In genomic region chr6:129014399-129014798, GRCm38 (mm10) we compare ENCODE assay signal across 30 mouse cellular contexts. TPM values are rescaled to one million over a fixed set of nuclear protein-coding genes. Genes with fewer than 3 reads are reported as not detected.
DNase-seq lines count a peak whose midpoint lies in the region; ATAC-seq lines count a peak whose summit lies in the region.
"Had no signal": no experiment of that assay in that cellular context is flagged by ENCODE, and none has a peak within 500 bp of the region (broad histone marks: within the 10 kb centered on the region; RNA-seq: fewer than 3 reads in every experiment).

No protein-coding gene starts in this region.

- no peak overlapping the region for H3K4me2 ChIP-seq in hindbrain, embryonic 16.5 days (ENCODE audit: low read length)
- H3K4me2 ChIP-seq: heart, embryonic 11.5 days; hindbrain, embryonic 12.5 days; limb, embryonic 12.5 days; midbrain, embryonic 15.5 days had no signal

- no peaks in the 10 kb centered on the region for H3K36me3 ChIP-seq in splenic B cell, adult 2 months (ENCODE audit: control insufficient read depth, insufficient read depth, low read length, poor library complexity, severe bottlenecking)
- no peaks in the 10 kb centered on the region for H3K36me3 ChIP-seq in hindbrain, embryonic 16.5 days (ENCODE audit: control insufficient read depth, insufficient read depth, low read length)
- H3K36me3 ChIP-seq: hindbrain, embryonic 12.5 days; limb, embryonic 12.5 days; midbrain, embryonic 15.5 days had no signal

- 82% methylated on average over 1 of the region's 1 CpGs for WGBS in hindbrain, embryonic 16.5 days

- DNase-seq in spleen, postnatal 36 days (ENCODE audit: low spot score in 2 of 2) = peak; percentile 32 to 49
- DNase-seq in spleen, postnatal 4 days (ENCODE audit: low spot score in 2 of 2) = no peak
- DNase-seq in splenic B cell, adult 2 months (ENCODE audit: low read depth, low spot score) = peak; percentile 53
- no peak for DNase-seq in layer of hippocampus, adult 9-10 months (ENCODE audit: low spot score)
- no peak for DNase-seq in adrenal gland, postnatal 14 days
- DNase-seq: adrenal gland, postnatal 36 days; cerebellum, adult 18-20 months; cerebellum, postnatal 14 days; gastrocnemius, postnatal 25 days; heart, adult 18-20 months; heart, postnatal 36 days; kidney, adult 8-10 months; layer of hippocampus, adult 9-11 months; lung, postnatal 4 days; right cerebral cortex, postnatal 4 days; thymus, postnatal 4 days had no signal

- H3K27me3 ChIP-seq in splenic B cell, adult 2 months (ENCODE audit: control insufficient read depth, insufficient read depth, low read length, poor library complexity, severe bottlenecking) = no peaks in the 10 kb centered on the region
- H3K27me3 ChIP-seq in hindbrain, embryonic 16.5 days (replicated peaks; ENCODE audit: control insufficient read depth, insufficient read depth, low read length) = no peaks in the 10 kb centered on the region
- H3K27me3 ChIP-seq: hindbrain, embryonic 12.5 days; limb, embryonic 12.5 days; midbrain, embryonic 15.5 days had no signal

- H3K4me3 ChIP-seq in hindbrain, embryonic 16.5 days (ENCODE audit: low read length) = no peak overlapping the region
- H3K4me3 ChIP-seq: hindbrain, embryonic 12.5 days; limb, embryonic 12.5 days; midbrain, embryonic 15.5 days had no signal

- no peak overlapping the region for H3K9ac ChIP-seq in hindbrain, embryonic 16.5 days (ENCODE audit: low read depth, low read length)
- H3K9ac ChIP-seq: hindbrain, embryonic 12.5 days; limb, embryonic 12.5 days; midbrain, embryonic 15.5 days had no signal

- no peaks in the 10 kb centered on the region for H3K9me3 ChIP-seq in hindbrain, embryonic 16.5 days (ENCODE audit: control insufficient read depth, low read length)
- H3K9me3 ChIP-seq: hindbrain, embryonic 12.5 days; limb, embryonic 12.5 days; midbrain, embryonic 15.5 days had no signal

- peak; percentile 76 for ATAC-seq in common myeloid progenitor, adult 5-6 weeks (replicated peaks; ENCODE audit: low read depth, poor library complexity, severe bottlenecking)
- ATAC-seq in hindbrain, embryonic 16.5 days = no peak
- ATAC-seq: forebrain, embryonic 14.5 days; intestine, embryonic 16.5 days; lung, postnatal 0 days; midbrain, embryonic 15.5 days had no signal

- H3K27ac ChIP-seq in hindbrain, embryonic 16.5 days (ENCODE audit: low read depth, low read length) = no peak overlapping the region
- H3K27ac ChIP-seq: hindbrain, embryonic 12.5 days; kidney, postnatal 0 days; limb, embryonic 12.5 days; midbrain, embryonic 15.5 days had no signal

- no peaks in the 10 kb centered on the region for H3K4me1 ChIP-seq in hindbrain, embryonic 16.5 days (ENCODE audit: control insufficient read depth, insufficient read depth, low read depth, low read length)
- H3K4me1 ChIP-seq: hindbrain, embryonic 12.5 days; limb, embryonic 12.5 days; midbrain, embryonic 15.5 days had no signal

RNA-seq across cellular contexts. Expression of gene Klrb1f, which starts 31.3 kb away (rescaled TPM):
- total RNA-seq in common myeloid progenitor, adult 5-6 weeks (2017) = 11.3 and 20.6 TPM in 2 replicates
- total RNA-seq in adrenal gland, postnatal 14 days (2021) = not detected in 2 replicates
- polyA plus RNA-seq in hindbrain, embryonic 16.5 days (2015; fragmentation: Nextera tagmentation; extraction: Ambion mirVana) = 0.21 and 0.64 TPM in 2 replicates
- total RNA-seq: adrenal gland, postnatal 36 days; gastrocnemius, postnatal 25 days; heart, adult 18-20 months; heart, postnatal 36 days; left cerebral cortex, adult 18-20 months; left cerebral cortex, postnatal 14 days; liver, adult 2 months had no signal
- polyA plus RNA-seq: liver, adult 2 months; testis, adult 2 months had no signal

Comparison
In these comparisons a context has a peak if more than half of its experiments do, and no peak if none do; other contexts are left out.
1. DNase-seq: peak in spleen, postnatal 36 days (2 of 2) and splenic B cell, adult 2 months (single experiment); none in spleen, postnatal 4 days (0 of 2), layer of hippocampus, adult 9-10 months (single experiment) and adrenal gland, postnatal 14 days (single experiment).
2. RNA of gene Klrb1f, which starts 31.3 kb away (total RNA-seq): 11.3 to 20.6 TPM in common myeloid progenitor, adult 5-6 weeks; not detected in adrenal gland, postnatal 14 days; every median in the first group is over 10 times any median in the second.